Mouse (Mus musculus) bone marrow macrophage, adult 2 months (primary cell): ENCODE measurements around the gene Parva.

Experiments used
- CTCF ChIP-seq: IDR thresholded peaks from 2 replicates; pipeline ENCODE4 v1.5.1; 2012; ENCODE audit warnings: low read depth, mild to moderate bottlenecking, low read length, moderate library complexity
- POLR2A ChIP-seq: IDR thresholded peaks from 2 replicates; pipeline ENCODE4 v1.6.1; 2012; ENCODE audit warnings: mild to moderate bottlenecking, low read depth, low read length, borderline replicate concordance

DNA sequence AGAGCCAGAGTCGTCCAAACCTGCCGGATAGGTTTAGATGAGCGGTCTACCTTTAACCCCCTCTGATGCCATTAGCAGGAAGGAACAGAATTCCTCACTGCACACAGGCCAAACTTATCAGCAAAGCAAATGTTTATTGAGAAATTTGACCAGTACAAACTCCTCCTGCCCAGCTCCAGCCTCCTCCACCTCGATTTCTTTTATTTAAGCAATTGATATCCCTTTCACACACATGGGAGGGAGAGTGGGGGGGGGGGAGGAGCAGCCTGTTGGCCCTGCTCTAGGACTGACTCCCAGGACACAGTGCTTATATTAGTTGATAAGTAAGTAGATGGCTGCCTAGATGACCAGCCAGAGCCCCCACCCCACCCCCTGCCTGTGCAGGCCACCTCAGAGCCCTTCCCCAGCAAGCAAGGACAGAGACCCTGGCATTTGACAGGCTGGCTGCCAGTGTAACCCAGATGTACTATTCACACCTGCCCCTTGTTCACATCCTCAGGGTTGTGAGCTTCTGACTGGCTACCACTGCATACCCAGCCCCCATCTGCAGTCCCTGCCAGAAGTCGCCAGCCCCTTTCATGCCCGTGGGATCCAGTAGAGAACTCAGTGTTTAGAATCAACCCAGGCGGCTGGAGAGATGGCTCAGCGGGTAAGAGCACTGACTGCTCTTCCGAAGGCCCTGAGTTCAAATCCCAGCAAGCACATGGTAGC lies 71.4 kb downstream of the Parva start:
- no peak for TF ChIP-seq CTCF
- TF ChIP-seq POLR2A, result no peak
